Mouse (Mus musculus) left cerebral cortex, adult 2 months (tissue): ENCODE results near the gene Dip2a. TPM values are rescaled to one million over a fixed set of nuclear protein-coding genes. Genes with fewer than 3 reads are reported as not detected.

Experiments used
- DNase-seq, 2 experiments: peaks; one replicate each; pipeline ENCODE4 v3.0.0; 2021 to 2022; ENCODE audit warnings: low spot score in 2 of 2, mixed read lengths in 1 of 2; ENCODE audit errors: extremely low spot score in 1 of 2
- H3K27ac ChIP-seq: fragments of 200-600 bp; 2 replicates; pipeline ENCODE4 v1.8.1; 2022
- H3K4me3 ChIP-seq: fragments of 200-600 bp; 2 replicates; pipeline ENCODE4 v1.8.1; 2022
- CTCF ChIP-seq: fragments of 200-600 bp; IDR thresholded peaks from 2 replicates; pipeline ENCODE4 v1.8.1; 2022; ENCODE audit warnings: antibody characterized with exemption, mild to moderate bottlenecking, moderate library complexity
- intact Hi-C: fragments of 180-260 bp; cut with DNase I; formaldehyde crosslinking; loops from one replicate; pipeline ENCODE4 v1.15.1; 2025
- long read RNA-seq, 2 experiments: library from polyadenylated mRNA; stranded (forward); transcript quantifications; one replicate each; pipeline ENCODE4 v2.0.0; 2021; ENCODE audit warnings: borderline mapping rate in 2 of 2
- total RNA-seq, 2 experiments: library from RNA; stranded (reverse); gene quantifications; 2 replicates each; pipeline ENCODE4 v1.2.3; 2021

Dip2a gene
- 10 to 100 TPM; 61.4 to 63.6 TPM for total RNA-seq
- long read RNA-seq, experiment 1, full-length matches to known transcripts, result 2 of 14 reads
- long read RNA-seq, experiment 1, partial matches to known transcripts, result 5 of 14 reads
- long read RNA-seq, experiment 1, other reads (novel, unspliced or antisense), result 7 of 14 reads
- long read RNA-seq, experiment 2, full-length matches to known transcripts, result 2 of 11 reads
- long read RNA-seq, experiment 2, partial matches to known transcripts, result 7 of 11 reads
- long read RNA-seq, experiment 2, other reads (novel, unspliced or antisense), result 2 of 11 reads

DNA sequence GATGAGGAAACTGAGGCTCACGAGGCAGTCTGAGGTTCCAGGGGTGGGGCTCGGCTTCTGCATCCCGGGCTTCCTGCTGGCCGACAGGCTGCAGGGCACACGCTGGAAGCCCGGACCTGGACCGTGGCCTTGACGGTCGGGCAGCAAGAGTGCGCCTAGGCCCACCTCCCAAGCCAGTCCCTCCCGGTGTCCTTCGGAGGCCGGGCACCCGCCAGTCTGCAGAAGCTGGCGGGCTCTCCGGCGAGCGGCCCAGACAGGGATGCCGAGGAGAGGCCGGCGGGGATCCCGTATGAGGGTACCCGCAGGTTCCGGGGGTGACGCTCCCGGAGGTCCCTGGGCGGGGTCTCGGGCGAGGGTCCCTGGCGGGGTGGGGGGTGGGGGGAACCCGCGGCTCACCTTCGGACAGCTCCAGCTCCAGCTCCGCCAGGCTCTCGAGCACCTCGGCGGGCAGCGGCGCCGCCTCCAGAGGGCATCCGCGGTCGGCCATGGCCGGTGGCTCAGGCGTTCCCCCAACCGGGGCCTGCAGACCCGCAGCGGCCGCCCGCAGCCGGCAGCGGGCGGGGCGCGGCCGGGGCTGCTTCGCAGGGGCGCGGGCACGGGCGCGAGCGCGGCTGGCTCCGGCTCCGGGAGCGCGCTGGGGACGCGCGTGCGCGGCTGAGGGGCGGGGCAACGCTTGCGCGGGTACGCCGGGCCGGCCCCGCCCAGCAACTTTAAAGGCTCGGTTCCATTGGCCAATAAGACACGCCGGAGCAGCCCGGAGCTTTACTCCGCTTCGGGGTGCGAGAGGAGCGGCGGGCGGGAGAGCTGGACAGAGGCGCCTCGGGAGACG is at the start of gene Dip2a:
TSS of gene Dip2a (minus strand) at position 581 of the 829 bp plus-strand sequence.
- intact Hi-C loops, result no loop called here
- DNase-seq, result peak; percentile 95 to 97
- H3K4me3 ChIP-seq, result peak within 1 kb of the TSS; percentile 94
- no peak; the same call in 1 of the 2 replicates for TF ChIP-seq CTCF
- H3K27ac ChIP-seq, result peak within 1 kb of the TSS; percentile 90

DNA sequence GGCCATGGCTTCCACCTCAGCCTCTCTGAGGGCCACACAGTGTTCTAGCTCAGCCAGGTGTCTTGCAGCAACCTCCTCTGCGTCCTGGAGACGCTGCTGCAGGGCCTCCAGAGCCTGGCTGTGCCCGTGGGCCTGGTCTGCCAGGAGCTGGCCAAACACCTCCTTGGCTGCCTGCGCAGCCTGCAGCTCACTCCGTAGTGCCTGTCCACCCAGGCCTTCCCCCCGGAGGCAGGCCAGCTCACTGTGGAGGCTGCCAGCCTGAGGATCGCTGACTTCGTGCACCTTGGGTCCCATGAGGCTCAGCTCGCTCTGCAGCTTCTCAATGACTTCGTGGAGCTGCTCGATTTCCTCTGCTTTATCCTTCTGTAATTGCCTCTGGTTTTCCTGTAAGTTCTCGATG is 47.5 kb upstream of the Dip2a start:
- no peak for TF ChIP-seq CTCF
- Histone ChIP-seq H3K4me3 (no peak overlapping the region), H3K27ac (no peak overlapping the region)
- no peak for DNase-seq
- intact Hi-C loops, result no loop called here

DNA sequence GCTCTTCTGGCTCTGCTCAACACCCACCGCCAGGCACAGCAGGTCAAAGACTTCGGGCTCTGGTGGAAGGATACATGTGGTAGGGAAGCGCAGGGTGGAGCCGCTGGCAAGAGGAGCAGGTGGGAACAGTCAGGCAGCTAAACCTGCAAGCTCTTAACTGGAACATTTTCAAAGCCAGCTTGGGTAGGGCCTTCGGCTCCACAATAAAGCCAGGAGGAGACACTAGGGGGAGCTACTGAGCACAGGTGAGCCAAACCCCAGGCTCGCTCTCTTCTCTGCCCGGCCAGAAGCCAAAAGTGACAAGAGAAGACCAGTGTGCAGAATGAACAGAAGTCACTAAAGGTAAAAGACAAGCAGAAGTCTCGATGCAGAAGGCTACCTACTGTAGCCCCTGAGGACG is 46.7 kb upstream of the Dip2a start:
- TF ChIP-seq CTCF, result peak; percentile 71
- no peak for DNase-seq
- H3K27ac ChIP-seq, result no peak overlapping the region
- intact Hi-C loops, result no loop called here
- H3K4me3 ChIP-seq, result no peak overlapping the region

DNA sequence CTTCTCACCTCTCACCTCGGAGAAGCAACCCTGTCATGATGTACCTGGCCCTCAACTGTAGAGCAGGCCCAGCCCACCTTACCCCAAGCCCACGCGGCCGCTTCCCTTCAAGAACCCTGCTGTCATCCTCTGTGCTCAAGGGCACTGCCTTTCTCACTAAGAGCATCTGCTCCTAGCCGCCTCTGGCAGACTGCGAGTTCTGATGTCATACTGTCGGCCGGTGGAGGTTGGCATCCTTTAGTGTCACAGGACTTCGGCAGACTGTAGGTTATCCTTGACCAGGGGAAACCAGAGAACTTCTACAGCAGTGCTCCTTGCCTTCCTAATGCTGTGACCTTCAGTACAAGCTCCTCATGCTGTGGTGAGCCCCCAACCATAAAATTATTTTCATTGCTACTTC is 46.1 kb upstream of the Dip2a start:
- intact Hi-C loops, result no loop called here
- Histone ChIP-seq H3K27ac (no peak overlapping the region), H3K4me3 (no peak overlapping the region)
- DNase-seq, result no peak
- no peak for TF ChIP-seq CTCF

DNA sequence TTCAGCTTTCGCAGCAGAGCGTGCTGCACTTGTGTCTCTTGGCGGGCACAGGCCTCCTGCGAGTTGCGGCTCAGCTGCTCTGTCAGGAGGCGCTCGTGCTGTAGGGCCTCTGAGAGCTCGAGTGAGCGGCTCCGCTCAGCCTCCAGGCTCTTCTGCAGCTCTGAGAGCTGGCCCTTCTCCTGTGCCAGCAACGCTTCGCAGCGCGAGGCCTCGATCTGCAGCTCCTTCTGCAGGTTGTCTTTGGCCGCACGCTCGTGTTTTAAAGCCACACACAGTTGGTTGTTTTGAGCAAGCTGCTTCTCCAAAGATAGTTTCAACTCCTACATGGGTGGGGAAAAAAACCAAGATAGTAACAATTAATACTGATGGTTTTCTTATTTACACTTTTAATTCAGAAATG is 29.9 kb upstream of the Dip2a start:
- no peak for TF ChIP-seq CTCF
- H3K4me3 ChIP-seq, result no peak overlapping the region
- DNase-seq, result no peak
- H3K27ac ChIP-seq, result no peak overlapping the region
- intact Hi-C loops, result no loop called here

DNA sequence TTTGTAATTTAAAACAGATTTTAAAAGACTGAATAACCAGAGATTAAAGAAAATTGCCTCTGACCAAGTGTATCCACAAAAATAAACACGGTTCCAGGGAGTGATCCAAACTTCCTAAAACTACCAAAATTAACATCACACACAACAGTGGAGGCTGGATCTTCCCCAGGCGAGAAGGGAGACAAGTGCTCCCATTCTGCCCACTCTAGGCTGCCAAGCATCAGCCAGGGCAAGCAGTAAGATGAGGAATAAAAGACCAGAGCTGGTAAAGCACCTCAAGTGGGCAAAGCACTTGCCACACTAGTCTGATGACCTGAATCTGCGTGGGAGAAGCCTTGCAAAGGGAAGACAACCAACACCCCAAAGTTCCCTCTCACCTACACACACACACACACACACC is 26.6 kb upstream of the Dip2a start:
- no peak for DNase-seq
- Histone ChIP-seq H3K27ac (no peak overlapping the region), H3K4me3 (no peak overlapping the region)
- no peak for TF ChIP-seq CTCF
- intact Hi-C loops, result no loop called here

DNA sequence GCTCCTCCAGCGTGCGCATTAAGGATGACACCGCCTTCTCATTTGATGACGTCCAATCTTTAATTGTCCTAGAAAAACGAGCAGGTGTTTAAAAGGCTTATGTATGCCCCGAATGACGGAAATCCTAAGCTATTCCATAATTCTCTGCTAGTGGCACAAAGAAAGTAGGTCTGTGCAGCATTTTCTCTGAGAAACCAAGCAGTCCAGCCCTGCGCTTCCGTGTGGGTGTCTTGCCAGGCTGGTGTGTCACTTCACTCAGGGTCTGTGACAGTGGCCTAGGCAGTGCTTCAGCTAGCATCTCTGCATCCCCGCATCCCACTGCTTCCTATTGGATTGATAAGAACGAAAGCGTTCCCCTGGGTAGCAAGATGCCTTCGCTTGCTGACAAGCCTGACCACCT is 23.7 kb upstream of the Dip2a start:
- DNase-seq, result peak; percentile 30 to 50
- Histone ChIP-seq H3K27ac (peak overlapping the region; percentile 58), H3K4me3 (no peak overlapping the region)
- TF ChIP-seq CTCF, result no peak
- intact Hi-C loops, result no loop called here

DNA sequence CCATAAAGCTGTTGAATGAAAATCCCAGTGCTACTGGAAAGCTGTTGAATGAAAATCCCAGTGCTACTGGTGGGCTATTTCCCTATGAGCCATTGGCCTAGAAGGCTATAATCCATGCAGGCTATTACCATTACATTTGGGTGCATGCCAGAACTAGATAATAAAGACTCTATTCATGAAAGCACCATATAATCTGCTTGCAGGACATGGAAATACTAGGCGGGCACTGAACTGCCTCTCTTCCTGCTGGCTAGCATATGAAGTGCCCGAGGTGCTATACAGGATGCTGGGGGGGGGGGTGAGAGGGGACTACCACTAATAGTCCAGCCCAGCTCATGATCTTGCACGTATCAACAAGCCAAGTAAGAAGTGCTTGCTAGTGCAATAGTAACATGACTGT is 18.1 kb upstream of the Dip2a start:
- no peak for TF ChIP-seq CTCF
- H3K27ac ChIP-seq, result no peak overlapping the region
- no peak for DNase-seq
- intact Hi-C loops, result no loop called here
- no peak overlapping the region for H3K4me3 ChIP-seq

DNA sequence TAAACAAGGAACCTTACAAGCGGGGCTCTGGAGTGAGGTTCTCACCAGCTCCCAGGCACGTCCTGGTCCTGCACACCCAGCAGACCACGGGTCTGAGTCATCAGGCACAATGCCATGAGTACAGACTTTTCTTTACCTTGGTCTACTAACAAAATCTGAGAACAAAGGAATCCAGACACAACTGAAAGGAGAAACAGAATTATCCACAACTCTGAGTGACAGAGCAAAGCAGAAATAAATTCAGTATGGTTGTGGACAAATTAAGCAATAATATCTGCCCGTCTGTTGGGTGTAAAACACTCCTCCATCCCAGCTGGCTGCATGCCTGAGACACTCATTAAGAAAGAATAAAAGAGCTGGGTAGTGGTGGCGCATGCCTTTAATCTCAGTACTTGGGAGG is 13.4 kb upstream of the Dip2a start:
- no peak for TF ChIP-seq CTCF
- DNase-seq, result peak in 1 of 2 experiments; percentile 25
- intact Hi-C loops, result no loop called here
- H3K27ac ChIP-seq, result no peak overlapping the region
- no peak overlapping the region for H3K4me3 ChIP-seq

DNA sequence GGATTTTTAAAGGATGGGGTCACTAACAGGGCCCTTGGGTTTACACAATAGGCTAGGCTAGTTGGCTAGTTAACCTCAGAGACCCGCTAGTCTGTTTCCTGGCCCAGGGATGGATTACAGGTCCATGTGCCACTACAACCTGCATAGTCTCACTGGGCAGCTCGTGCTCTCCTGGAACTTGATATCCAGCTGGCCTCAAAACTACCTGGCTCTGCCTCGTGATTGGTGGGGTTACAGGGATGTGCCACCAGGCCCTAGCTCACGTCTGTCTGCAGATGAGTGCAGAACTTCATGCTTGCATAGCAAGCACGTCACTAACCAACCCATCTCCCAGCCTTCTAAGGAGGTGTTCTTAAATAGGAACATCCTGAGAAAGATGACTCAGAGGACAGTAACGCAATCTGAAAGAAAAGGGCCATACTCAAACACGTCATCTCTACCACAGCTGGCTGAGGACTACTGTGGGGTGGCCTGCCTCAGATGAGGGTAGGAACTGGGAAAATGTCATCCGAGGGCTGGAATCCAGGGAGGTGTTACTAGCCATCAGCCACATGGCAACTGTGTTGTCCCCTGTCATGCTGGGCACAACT is 12.3 kb upstream of the Dip2a start:
- intact Hi-C loops, result no loop called here
- no peak overlapping the region for H3K27ac ChIP-seq
- no peak for DNase-seq
- no peak overlapping the region for H3K4me3 ChIP-seq
- no peak for TF ChIP-seq CTCF

DNA sequence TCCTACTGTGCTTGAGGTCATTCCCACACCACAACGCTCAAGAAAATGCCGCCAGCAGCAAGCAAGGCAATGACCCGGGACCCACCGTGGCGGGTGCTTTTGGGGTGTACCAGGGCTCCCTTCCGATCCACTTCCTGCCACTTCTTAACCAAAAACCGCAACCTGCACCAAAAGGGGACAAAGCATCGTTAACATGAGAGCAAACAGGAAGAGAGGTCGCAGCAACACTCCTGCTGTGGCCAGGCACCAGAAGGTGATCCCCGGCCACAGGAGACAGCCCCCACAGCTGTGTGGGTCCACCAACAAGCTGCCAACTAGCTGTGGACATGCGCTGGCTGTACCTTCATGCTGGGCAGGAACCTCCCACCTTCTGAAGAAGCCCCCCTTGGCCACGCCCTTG is 9.9 kb upstream of the Dip2a start:
- no peak for DNase-seq
- no peak for TF ChIP-seq CTCF
- intact Hi-C loops, result no loop called here
- Histone ChIP-seq H3K27ac (no peak overlapping the region), H3K4me3 (no peak overlapping the region)

DNA sequence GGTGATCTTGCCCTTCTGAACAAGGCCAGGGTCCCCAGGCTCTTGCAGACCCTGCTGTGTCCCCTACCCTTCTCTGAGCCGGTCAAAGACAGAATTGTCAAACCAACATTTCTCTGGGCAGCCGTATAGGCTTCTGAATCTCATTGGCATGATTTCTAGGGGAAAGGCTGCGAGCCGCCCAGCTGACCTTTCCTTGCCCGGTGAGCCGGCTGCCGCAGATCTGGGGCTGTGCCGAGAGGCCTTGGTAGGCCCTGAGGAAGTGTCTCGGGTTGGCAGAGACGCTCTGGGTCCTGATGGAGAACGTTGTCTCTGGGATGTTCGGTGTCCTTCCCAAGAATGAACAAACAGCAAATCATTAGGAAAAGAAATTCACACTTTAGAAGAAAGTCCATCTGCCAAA is 8.9 kb upstream of the Dip2a start:
- Histone ChIP-seq H3K4me3 (no peak overlapping the region), H3K27ac (no peak overlapping the region)
- DNase-seq, result no peak
- no peak for TF ChIP-seq CTCF
- intact Hi-C loops, result no loop called here
